Mouse (Mus musculus) neural tube, embryonic 10.5 days (tissue): ENCODE measurements around the gene Klf15.

Source experiments
- DNase-seq: peaks from one replicate; pipeline ENCODE4 v3.0.0-alpha.2; 2017; ENCODE audit warnings: low spot score; ENCODE audit errors: extremely low spot score

The Klf15 gene

DNA sequence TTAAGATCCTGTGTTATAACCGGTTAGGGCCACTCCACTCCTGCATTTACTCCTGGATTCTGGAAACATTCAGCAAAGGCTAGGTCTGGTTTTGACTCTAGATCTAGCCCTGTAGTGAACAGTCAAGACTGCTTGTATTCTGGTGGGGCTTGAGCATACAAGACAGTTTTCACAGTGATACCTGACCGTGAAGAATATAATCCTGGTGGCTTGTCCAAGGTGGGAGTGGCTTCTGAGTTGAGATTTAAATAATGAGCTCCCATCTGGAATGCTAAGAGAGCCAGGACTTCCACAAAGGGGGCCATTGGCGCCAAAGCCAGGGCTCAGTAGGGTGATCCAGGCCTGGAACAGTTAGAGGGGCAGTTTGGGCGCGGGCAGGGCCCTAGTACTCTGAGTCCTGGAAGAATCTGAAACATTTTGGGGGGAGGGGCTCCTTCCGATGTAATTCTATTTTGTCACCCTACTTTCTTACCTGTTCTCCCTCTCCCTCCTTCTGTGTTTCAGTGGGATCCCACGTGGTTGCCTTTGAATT is 1.6 kb downstream of the Klf15 start:
- DNase-seq, result no peak

DNA sequence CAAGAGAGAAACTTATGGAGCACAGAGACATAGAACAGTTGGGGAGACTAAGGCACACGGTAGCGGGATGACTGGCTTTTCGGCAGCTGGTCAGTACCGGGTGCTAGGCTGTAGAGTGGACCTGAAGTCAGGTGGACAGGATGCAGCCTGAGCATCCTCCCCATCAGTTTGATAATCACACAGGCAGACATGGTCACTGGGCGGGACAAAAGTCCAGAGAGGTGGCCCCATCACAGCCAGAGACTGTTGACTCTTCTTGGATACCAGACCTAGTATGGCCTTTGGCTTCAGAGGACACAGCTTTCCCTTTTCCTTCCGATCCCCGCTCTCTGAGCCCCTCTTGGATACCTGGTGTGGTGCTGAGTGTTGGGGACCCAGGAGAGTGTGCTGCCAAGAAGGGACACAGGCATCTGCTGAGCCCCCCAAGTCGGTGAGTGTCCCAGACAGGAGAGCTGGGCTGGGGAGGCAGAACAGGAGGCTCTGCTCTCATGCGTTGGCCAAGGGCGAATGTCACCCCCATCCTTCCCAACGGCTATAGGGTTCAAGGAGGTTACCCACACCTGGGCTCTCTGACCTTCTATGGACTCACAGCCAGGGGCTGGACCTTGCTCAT is 2.8 kb downstream of the Klf15 start:
- DNase-seq, result no peak

DNA sequence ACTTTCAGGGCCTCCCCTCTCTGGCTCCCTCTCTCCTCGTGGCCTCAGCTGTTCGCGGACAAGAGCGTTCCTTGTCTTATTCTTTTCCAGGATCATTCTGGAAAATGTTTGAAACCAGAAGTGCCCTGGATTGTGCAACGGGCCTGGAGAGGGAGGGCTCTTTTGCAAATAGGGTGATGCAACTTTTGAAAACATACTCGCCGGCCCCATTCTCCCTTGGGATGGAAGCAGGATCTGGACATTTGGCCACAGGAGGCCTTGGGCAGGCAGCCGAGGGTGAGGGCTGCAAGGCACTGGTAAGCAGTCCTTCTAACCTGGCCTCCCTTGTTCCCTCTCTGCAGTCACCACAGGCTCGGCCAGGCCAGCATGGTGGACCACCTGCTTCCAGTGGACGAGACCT is 3.7 kb downstream of the Klf15 start:
- DNase-seq, result no peak

DNA sequence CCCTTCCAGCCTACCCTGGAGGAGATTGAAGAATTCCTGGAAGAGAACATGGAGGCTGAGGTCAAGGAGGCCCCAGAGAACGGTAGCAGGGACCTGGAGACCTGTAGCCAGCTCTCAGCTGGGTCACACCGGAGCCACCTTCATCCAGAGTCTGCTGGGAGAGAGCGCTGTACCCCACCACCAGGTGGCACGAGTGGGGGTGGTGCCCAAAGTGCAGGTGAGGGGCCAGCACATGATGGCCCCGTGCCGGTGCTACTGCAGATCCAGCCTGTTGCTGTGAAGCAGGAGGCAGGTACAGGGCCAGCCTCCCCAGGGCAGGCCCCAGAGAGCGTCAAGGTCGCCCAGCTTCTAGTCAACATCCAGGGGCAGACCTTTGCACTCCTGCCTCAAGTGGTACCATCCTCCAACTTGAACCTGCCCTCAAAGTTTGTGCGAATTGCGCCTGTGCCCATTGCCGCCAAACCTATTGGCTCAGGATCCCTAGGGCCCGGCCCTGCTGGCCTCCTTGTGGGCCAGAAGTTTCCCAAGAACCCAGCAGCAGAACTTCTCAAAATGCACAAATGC is 4.6 kb downstream of the Klf15 start:
- DNase-seq, result no peak

DNA sequence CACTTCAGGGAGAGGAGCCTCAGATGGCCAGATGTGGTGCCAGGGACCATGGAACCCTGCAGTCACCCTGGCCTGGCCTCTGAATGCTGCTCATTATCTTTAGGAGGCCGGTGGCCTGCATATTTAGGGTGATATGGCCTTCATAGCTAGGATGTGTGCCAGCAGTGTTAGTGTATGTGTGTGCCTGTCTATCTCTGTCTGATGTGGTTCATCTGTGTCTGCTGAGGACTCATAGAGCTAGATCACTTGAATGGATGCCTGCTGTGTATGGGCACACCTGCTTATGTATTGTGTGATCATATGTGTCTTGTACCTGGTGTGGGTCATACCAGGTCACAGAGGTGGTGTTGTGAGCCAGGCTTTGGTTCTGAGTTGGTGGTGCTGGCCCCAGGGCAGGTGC is 5.8 kb downstream of the Klf15 start:
- no peak for DNase-seq

DNA sequence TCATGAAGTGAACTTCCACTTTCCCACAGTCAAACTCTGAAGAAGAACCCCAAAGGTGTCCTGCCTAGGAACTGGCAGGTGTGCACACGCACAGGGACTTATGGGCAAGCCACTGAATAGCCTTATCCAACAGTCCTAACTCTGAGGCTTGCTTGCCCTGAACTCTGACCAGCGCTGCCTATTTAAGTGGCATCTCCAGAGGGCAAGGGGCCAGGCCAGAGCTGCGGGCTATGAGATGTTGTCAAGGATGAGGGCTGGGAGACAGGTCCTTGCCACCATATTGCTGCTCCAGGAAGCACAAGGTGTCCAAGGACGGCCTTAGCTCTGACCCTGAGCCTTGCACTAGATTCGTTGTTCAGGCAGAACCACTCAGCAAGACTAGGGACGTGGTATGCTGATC is 6.7 kb downstream of the Klf15 start:
- DNase-seq, result no peak

DNA sequence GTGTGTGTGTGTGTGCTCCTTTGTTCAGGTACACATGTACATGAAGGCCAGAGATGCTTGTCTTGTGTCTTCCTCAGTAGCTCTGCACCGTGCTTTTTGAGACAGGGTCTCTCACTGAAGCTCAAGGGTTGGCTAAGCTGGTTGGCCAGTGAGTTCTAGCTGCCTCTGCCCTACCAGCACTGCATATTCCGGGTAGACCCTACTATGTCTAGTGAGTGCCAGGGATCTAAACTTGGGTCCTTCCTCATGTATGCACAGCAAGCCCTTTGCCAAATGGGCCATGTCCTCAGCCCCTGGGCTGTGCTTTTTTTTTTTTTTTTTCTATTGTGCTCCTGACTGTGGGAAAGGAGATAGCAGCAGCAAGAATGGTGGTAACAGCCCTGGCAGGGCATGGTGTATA is 7.9 kb downstream of the Klf15 start:
- DNase-seq, result no peak

DNA sequence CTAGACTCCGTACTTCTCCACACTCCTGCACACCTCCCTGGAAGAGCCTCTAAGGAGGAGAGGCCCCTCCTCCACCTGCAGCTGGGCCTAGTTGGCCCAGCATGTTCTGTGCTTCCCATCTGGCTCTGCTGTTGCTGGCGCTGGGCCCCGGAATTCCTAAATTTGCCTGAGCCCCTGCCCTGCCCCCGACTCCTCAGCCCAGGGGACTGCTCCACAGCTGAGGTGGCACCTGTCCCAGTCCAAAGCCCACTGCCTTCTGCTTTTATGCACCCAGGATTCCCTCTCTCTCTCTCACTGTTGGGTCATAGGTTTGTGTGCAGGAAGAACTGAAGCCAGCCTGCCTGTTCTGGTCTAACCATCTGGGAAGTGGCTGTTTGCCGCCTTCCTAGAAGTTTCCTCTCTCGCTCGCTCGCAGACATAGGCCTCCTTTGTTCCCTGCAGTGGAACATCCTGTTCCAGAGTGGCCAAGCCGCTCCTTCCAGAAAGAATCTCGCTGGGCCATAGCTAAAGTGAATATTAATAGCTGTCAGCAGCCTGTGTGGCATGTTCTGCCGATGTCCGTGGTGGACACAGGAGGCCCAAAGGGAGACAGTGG is 8.7 kb downstream of the Klf15 start:
- peak; percentile 23 for DNase-seq

DNA sequence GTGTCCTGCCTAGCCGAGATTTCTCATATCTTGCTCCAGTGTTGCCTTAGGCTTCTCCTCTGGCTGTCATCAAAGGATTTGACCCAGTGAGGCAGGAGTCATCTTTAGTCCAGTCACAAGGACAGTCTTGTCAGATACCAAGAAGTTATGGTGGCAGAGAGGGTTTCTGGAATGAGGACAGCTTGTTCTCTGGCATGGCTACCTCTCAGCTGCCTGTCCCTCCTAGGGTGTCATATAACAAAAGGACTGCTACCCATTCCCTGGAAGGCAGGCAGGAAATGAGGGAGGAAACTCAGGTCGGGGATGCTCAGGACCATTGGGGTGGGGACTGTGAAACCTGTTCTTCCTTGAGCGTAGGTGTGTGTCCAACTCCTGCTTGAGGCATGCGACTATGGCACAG is 9.7 kb downstream of the Klf15 start:
- no peak for DNase-seq

DNA sequence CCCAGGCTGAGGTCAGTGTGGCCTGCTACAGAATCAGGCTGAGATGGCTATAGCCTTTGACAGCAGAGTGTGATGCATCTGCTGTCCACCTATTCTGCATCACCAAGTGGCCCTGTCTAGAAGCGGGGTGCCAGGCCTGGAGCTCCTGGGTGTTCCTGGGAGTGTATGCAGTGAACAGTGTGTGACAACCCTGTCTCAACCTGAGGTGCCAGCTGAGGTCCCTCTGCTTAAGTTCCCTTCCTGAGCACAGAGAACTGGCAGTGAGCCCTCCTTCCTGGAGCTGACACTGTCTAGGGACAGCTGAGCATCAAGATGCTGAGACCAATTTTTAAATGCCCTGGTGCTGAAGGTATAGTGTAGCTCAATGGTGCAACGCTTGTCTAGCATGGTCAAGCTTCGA is 10.3 kb downstream of the Klf15 start:
- DNase-seq, result no peak

DNA sequence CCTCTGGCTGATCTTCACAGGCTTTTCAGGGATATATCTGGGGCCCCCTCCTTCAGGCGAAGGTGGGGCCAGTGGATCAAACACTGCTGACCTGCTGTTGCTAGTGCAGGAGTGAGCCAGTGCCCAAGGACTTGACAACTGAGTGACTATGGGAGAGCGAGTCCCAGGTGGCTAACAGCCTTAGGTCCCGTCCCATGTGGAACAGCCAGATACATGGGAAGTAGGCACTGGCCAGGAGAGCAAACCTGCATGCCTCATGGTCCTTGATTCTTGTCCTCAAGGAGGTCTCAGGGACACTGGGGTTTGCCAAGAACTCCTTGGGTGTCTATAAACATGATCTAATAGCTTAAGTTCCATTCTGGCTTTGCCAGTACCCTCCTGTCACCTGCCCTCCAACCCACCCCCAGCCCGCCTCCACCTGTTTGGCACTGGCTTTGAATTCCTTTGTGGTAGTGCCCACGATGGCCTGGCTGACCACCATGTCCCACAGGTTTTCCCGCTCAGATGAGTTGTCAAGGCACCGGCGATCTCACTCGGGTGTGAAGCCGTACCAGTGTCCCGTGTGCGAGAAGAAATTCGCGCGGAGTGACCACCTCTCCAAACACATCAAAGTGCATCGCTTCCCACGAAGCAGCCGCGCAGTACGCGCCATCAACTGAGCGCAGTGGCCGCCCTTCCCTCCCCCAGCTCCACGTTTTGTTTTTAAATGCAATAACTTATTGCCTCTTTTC is 11.4 kb downstream of the Klf15 start:
- DNase-seq, result no peak

DNA sequence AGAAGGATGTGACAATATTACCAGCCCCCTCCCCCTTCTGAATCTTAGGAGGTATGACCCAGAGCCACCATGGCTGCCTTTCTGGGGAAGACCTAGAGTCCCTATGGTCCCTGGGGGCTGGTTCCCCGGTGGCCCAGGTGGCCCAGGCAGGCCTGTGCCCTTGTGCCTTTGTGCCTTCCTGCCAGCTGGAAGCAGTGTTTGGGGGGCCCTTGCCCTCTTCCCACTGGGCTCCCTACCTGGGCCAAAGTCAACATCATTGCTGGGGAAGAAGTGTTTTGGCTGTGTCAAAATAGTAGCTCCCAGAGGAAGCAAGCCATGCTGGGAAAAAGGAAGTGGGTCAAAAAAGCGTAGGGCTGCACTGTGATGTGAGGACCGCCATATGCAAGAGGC is 12.0 kb downstream of the Klf15 start:
- DNase-seq, result no peak

DNA sequence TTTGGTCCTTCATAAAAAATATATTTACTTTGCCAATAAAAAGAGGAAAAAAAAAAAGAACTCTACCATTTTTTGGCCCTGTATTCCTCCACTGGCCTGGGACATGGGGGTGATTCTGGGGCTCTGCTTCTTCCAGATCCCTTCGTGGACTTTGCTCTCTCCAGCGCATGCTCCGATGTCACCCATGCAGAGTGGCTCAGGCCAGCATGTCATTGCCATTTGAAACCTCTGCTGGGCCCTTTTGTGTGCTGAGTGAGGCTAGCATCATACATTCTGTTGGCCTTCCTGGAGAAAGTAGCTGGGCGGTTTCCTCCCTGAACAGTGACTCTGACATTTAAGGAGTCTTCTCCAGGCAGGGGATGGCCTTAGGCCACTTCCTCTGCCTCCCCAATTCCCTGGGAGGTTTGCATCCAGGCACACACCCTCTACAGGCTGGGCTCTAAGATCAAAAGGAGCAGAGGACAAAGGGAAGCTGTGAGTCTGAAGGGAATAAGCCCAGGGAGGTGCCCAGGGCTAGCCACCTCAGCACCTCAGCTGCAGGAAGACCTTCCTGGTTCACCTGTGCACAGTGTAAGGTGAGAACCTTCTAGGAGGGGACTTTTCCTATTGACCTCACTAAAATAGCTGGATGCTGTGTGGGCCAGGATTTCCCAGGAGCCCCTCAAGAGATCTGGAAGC is 12.9 kb downstream of the Klf15 start:
- no peak for DNase-seq

DNA sequence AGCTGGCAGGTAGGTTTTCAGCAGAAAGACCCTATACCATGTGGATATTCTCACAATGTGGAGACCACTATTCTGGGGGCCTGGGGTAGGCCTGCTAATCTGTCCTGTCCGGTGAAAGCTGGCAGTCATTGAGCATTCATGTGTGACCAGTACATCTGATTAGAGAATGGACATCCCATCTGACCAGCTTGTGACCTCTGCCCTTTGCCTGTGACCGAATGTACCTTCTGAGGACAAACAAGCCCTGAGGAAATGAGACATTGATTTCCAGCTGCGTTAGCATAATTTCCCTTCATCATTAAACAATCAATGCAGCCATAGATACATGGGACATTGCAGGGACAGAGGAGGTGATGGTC is 13.5 kb downstream of the Klf15 start:
- no peak for DNase-seq

DNA sequence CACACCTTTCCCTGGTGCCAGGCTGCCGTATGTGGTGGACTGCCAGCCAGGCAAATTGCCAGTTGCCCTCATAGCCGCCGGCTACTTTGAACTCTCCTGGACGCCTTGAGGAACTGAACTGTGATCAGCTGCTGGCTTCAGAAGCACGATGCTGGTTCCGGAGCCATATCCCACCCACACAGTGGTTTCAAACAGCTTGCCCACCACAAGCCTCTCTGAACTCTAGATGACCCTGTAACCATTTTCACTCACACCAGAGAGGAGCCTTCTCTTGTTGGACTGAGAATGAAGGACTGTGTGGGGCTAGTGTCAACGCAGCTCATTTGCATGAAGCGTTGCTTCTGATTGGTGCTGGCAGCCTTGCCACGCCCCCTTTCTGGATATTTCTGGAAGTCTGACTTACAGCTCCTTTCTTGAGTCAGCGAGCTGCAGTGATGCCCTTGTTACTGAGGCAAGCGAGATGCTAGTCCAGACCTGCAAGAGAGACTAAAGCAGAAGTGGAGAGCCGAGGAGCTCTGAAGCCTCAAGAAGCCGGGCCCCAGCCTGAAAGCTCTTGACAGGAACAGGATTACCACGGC is 14.7 kb downstream of the Klf15 start:
- no peak for DNase-seq

DNA sequence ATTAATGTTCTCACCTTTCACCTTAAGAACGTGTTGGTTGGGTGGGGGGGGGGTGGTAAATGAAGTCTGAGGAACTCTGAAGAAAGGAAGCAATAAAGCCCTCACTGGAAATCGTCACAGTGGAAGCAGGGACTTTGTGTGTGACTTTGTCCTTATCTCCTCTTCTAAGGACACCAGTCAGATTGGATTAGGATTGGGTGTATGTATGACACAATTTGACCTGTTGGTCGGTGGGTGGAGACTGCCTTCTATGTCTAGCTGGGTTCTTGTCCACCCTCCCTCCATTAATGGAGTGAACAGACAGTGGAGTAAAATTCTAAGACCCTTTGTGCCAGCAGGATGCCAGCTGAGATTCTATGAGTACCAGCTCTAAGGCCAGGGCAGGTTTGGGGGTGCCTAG is 21.9 kb downstream of the Klf15 start:
- no peak for DNase-seq

DNA sequence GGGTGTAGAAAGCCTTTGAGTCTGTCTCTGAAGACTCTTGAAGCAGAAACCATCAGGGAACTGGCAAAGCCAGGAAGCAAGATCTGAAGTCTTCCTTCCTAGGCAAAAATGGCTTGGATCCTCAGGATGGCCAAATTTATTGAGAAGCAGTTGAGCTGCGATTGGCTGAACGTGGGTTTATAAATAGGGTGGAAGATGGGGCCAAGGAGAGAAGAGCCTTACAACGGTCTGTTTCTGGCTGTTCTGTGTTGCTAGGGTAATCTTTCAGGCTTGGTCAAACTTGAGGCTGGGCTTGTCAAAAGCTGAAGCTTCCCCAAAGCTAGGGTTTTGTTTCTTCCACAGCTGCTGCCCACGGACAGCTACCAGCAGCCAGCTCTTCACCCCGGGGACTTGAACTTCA is 22.5 kb downstream of the Klf15 start:
- no peak for DNase-seq

DNA sequence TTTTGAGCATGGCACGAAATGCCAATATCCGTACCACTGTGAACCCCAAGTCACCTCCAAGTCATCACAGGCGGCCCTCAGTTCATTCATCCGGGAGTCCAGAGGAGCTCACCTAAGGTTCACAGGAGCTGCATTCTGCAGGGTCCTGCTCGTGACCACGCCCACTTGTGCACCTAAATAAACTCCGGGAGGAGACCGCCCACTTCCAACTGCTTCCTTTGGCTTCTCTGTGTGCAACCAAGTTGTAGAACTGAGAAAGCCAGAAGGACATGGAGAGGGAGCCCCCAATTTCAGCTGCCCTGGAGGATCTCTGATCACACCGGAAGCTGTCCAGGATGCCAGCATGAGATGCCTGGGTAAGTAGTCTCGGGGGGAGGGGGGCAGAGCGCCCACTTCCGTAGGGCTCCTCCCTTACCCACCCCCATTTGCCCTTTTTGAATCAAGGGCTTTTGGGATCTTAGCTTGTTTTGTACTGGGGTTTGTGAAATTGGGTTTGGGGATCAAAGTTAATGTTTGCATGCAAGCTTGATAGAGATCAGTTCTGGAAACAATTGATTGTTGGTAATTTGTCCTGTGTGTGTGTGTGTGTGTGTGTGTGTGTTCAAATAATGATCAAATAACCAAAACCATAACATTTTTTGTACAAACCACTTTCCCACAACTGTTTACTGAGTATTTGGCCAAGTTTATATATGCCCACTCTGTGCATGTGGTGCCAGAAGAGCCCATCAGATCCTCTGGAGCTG is 24.0 kb downstream of the Klf15 start, which contains the start of gene Aldh1l1:
Aldh1l1 (plus strand) TSS at position 252 of the 746 bp plus-strand sequence.
- no peak for DNase-seq

DNA sequence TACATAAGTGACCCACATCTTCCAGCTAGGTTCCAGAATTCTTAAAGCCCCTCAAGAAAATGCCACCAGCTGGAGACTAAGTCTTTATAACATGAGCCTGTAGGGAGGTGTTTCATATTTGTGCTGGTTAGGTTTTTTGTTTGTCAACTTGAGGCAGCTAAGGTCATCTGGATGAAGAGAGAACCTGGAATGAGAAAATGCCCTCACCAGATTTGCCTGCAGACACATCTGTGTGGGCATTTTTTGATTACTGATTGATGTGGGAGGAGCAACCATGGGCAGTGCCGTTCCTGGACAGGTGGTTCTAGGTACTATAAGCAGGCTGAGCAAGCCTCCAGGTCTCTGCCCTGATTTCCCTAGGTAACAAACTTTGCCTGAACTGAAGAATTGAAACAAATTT is 25.2 kb downstream of the Klf15 start:
- DNase-seq, result no peak

DNA sequence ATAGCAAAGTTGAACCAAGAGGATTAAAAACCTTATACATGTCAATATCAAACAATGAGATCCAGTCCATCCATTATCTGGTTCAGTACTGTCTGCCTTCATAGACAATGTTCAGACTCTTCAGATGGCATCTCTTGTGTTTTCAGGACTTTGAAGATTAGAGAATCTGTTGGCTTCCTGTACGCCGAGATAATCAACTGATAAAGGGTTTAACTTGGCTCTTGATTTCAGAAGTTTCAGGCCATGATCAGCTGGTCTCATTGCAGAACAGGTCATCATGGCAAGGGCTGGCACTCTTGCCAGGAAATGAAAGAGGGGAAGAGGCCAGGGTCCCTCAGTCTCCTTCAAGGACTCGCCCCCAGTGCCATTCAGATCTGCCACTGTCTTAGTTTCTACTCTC is 27.2 kb downstream of the Klf15 start:
- no peak for DNase-seq

DNA sequence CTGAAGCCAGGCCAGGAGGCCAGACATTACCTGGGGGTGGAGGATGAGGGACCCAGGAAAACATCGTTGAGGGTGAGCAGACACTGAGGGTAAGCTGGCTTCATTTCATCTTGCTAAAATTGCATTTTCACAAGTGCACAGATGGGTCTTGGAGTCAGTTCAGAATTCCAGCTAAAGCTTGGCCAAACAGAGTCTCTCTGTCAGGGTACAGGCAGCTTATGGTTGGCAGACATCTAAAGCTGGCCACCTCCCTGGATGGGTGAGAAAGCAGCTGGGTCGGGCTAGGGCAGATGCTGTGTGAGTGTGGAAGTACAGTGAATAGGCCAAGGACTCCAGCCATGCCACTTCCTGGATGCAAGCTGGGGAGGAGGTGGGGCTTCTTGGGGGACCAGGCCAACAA is 28.6 kb downstream of the Klf15 start:
- no peak for DNase-seq
